Mouse (Mus musculus) myocyte (in vitro differentiated cells): ENCODE data around the gene Rras. TPM values are rescaled to one million over a fixed set of nuclear protein-coding genes. Genes with fewer than 3 reads are reported as not detected.
"Not testable (repeated sequence)": the region's sequence is repeated elsewhere in the genome, so short reads cannot be mapped to it uniquely, and the experiment has no call there.

ENCODE experiments used
- H3K27me3 ChIP-seq: one replicate; pipeline ENCODE4 v1.6.1; 2011; ENCODE audit not compliant: control insufficient read depth, insufficient read depth, insufficient read length
- H3K36me3 ChIP-seq: one replicate; pipeline ENCODE4 v1.6.1; 2011; ENCODE audit not compliant: control insufficient read depth, insufficient read depth
- H3K4me2 ChIP-seq: one replicate; pipeline ENCODE4 v1.6.1; 2011; ENCODE audit warnings: low read depth, control low read depth
- H3K4me3 ChIP-seq: one replicate; pipeline ENCODE4 v1.5.1; 2011; ENCODE audit warnings: mild to moderate bottlenecking, control low read depth, moderate library complexity
- H3K79me2 ChIP-seq: one replicate; pipeline ENCODE4 v1.6.1; 2011; ENCODE audit not compliant: control insufficient read depth, insufficient read depth
- H3ac ChIP-seq: one replicate; pipeline ENCODE4 v1.6.1; 2011; ENCODE audit not compliant: control insufficient read depth, insufficient read length
- CEBPB ChIP-seq: IDR thresholded peaks from 2 replicates; pipeline ENCODE4 v1.6.1; 2011; ENCODE audit warnings: mild to moderate bottlenecking, moderate library complexity; ENCODE audit not compliant: poor library complexity, insufficient read depth, severe bottlenecking
- E2F4 ChIP-seq: IDR thresholded peaks from one replicate; pipeline ENCODE4 v1.6.1; 2011; ENCODE audit warnings: mild to moderate bottlenecking, control low read depth, moderate library complexity; ENCODE audit not compliant: insufficient read depth
- MAX ChIP-seq: IDR thresholded peaks from one replicate; pipeline ENCODE4 v1.6.1; 2011; ENCODE audit warnings: low read depth, mild to moderate bottlenecking, control low read depth
- MYOD1 ChIP-seq, 3 experiments: IDR thresholded peaks; one replicate each; pipeline ENCODE4 v1.6.1; 2011; ENCODE audit warnings: control low read depth in 2 of 3, low read depth in 2 of 3, mild to moderate bottlenecking in 2 of 3, moderate library complexity in 1 of 3; ENCODE audit not compliant: insufficient read length in 2 of 3, control insufficient read depth in 1 of 3
- MYOG ChIP-seq, 3 experiments: IDR thresholded peaks; one replicate each; pipeline ENCODE4 v1.6.1; 2011; ENCODE audit warnings: control low read depth in 2 of 3, low read depth in 2 of 3, mild to moderate bottlenecking in 2 of 3; ENCODE audit not compliant: insufficient read length in 2 of 3, control insufficient read depth in 1 of 3, insufficient read depth in 1 of 3
- POLR2A ChIP-seq: IDR thresholded peaks from one replicate; pipeline ENCODE4 v1.6.1; 2011; ENCODE audit warnings: low read depth, mild to moderate bottlenecking, control low read depth, moderate library complexity; ENCODE audit not compliant: insufficient read length
- POLR2AphosphoS2 ChIP-seq: IDR thresholded peaks from one replicate; pipeline ENCODE4 v1.6.1; 2011; ENCODE audit warnings: low read depth, control low read depth; ENCODE audit not compliant: insufficient read length
- REST ChIP-seq: IDR thresholded peaks from one replicate; pipeline ENCODE4 v1.6.1; 2011; ENCODE audit warnings: mild to moderate bottlenecking, control low read depth, moderate library complexity; ENCODE audit not compliant: insufficient read depth, insufficient read length
- SRF ChIP-seq: IDR thresholded peaks from one replicate; pipeline ENCODE4 v1.6.1; 2011; ENCODE audit warnings: low read depth; ENCODE audit not compliant: control insufficient read depth, insufficient read length
- TCF12 ChIP-seq: IDR thresholded peaks from one replicate; pipeline ENCODE4 v1.6.1; 2011; ENCODE audit warnings: mild to moderate bottlenecking, control low read depth; ENCODE audit not compliant: poor library complexity, insufficient read depth, severe bottlenecking
- TCF3 ChIP-seq: IDR thresholded peaks from one replicate; pipeline ENCODE4 v1.6.1; 2011; ENCODE audit warnings: low read depth, control low read depth; ENCODE audit not compliant: insufficient read length
- USF1 ChIP-seq: IDR thresholded peaks from one replicate; pipeline ENCODE4 v1.6.1; 2011; ENCODE audit warnings: low read depth, mild to moderate bottlenecking, control low read depth, moderate library complexity
- polyA plus RNA-seq: library from polyadenylated mRNA; unstranded; fragments of >200 nt; fragmentation: generic; extraction: Trizol; gene quantifications from one replicate; pipeline ENCODE4 v1.2.1, GENCODE M21; 2012; ENCODE audit warnings: missing spikeins

The Rras gene
- polyA plus RNA-seq, 1 experiment, result 127 TPM

- TF ChIP-seq USF1, result no peak
- TF ChIP-seq REST, result no peak
- TF ChIP-seq SRF, result no peak
- no peak for TF ChIP-seq POLR2AphosphoS2
- no peak for TF ChIP-seq CEBPB
- no peak for TF ChIP-seq MYOD1 (IDR thresholded peaks at IDR 0.05; ENCODE audit: control insufficient read depth in 1 of 3, insufficient read length in 2 of 3, low read depth in 2 of 3)
- Histone ChIP-seq H3K27me3 (no peaks in the 10 kb centered on the region), H3K4me3 (peak overlapping the region; percentile 71), H3K79me2 (peaks cover 30% of the 10 kb centered on the region), H3K36me3 (peaks cover 10% of the 10 kb centered on the region), H3K4me2 (peak overlapping the region; percentile 100), H3ac (no peak overlapping the region)
Measured at GRCm38 (mm10) chr7:45016761-45017160, 1.0 kb upstream of the Rras start.

GRCm38 (mm10) chr7:45019031-45019571, 1.3 kb downstream of the Rras start:
- Histone ChIP-seq H3K4me3 (peak overlapping the region; percentile 71), H3K27me3 (no peaks in the 10 kb centered on the region), H3K36me3 (peaks cover 5% of the 10 kb centered on the region), H3ac (no peak overlapping the region), H3K79me2 (peaks cover 24% of the 10 kb centered on the region), H3K4me2 (peak overlapping the region; percentile 98)
- TF ChIP-seq POLR2A, result peak; percentile 51
- TF ChIP-seq TCF3, result no peak
- TF ChIP-seq REST, result no peak
- TF ChIP-seq MAX, result no peak
- TF ChIP-seq USF1, result no peak
- peak; percentile 53 for TF ChIP-seq POLR2AphosphoS2
- TF ChIP-seq E2F4, result no peak
- no peak for TF ChIP-seq TCF12
- no peak for TF ChIP-seq SRF

- H3K27me3 ChIP-seq, result no peaks in the 10 kb centered on the region
- H3K36me3 ChIP-seq, result peaks cover 5% of the 10 kb centered on the region
- H3K79me2 ChIP-seq, result peaks cover 13% of the 10 kb centered on the region
- H3K4me3 ChIP-seq, result peak overlapping the region; percentile 71
- TF ChIP-seq MYOD1 (IDR thresholded peaks at IDR 0.05; ENCODE audit: control insufficient read depth in 1 of 3, insufficient read length in 2 of 3, low read depth in 2 of 3), result no peak
- peak; percentile 61 for TF ChIP-seq POLR2AphosphoS2
- no peak overlapping the region for H3ac ChIP-seq
- peak overlapping the region; percentile 98 for H3K4me2 ChIP-seq
Measured at GRCm38 (mm10) chr7:45020225-45020624, 2.5 kb downstream of the Rras start.

- H3K27me3 ChIP-seq, H3K36me3 ChIP-seq, H3ac ChIP-seq, H3K4me2 ChIP-seq, H3K79me2 ChIP-seq, H3K4me3 ChIP-seq: not testable (repeated sequence)
Measured at GRCm38 (mm10) chr7:45023711-45024110, 6.0 kb downstream of the Rras start.

- no peak for TF ChIP-seq MYOG (IDR thresholded peaks at IDR 0.05; ENCODE audit: control insufficient read depth in 1 of 3, insufficient read depth in 1 of 3, insufficient read length in 2 of 3, low read depth in 2 of 3)
- no peak for TF ChIP-seq E2F4
- TF ChIP-seq MYOD1 (IDR thresholded peaks at IDR 0.05; ENCODE audit: control insufficient read depth in 1 of 3, insufficient read length in 2 of 3, low read depth in 2 of 3), result no peak
- no peak for TF ChIP-seq MAX
- TF ChIP-seq POLR2A, result no peak
- TF ChIP-seq TCF3, result no peak
- peak; percentile 56 for TF ChIP-seq POLR2AphosphoS2
- no peak for TF ChIP-seq USF1
- TF ChIP-seq SRF, result no peak
- H3ac ChIP-seq, result no peak overlapping the region
- H3K4me3 ChIP-seq, result no peak overlapping the region
- H3K27me3 ChIP-seq, result no peaks in the 10 kb centered on the region
- peaks cover 5% of the 10 kb centered on the region for H3K36me3 ChIP-seq
- H3K4me2 ChIP-seq, result no peak overlapping the region
- no peaks in the 10 kb centered on the region for H3K79me2 ChIP-seq
Measured at GRCm38 (mm10) chr7:45024281-45025248, 6.8 kb downstream of the Rras start.
